Mouse (Mus musculus) spleen, postnatal 36 days (tissue): ENCODE data around the gene Shisa8.

Source experiments
- DNase-seq, 2 experiments: peaks; one replicate each; pipeline ENCODE4 v3.0.0; 2022; ENCODE audit warnings: low spot score in 2 of 2, mixed read lengths in 1 of 2

Gene Shisa8

GRCm38 (mm10) chr15:82223251-82223650 is 10.6 kb upstream of the Shisa8 start:
- peak in 1 of 2 experiments; percentile 53 for DNase-seq

DNA sequence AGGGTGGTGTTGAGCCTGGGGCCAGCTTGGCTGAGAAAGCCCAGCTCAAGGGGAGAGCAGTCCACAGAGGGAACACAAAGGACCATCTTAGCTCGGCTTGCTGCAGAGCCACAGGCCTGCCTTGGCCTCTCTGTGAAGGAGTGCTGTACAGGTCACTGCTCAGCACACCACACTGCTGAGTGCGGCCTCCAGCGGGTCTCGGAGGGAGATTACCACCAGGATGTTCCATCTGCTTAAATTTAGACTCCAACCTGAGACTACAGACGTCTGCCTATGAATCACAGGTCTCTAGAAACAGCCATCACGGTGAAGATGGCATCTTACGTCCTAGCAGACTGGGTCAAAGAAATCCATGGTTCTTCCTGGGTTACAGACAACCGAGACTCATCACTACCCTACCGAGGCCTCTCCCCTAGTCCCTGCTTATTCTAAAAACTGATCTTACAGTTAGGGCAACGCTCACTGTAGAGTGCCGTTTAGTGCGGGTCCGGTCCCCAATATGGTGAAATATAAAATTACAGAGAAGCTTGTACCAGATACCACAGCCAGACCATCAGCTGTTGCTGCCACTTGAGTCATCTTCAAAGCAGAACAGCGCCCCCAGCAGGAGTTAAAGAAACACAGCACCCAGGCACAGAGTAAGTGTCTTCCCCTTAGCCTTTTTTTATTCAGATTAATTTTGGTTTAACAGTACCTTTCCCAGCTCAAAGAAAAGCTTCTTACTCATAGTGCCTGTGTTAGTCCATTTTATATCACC is 8.7 kb upstream of the Shisa8 start:
- no peak for DNase-seq

DNA sequence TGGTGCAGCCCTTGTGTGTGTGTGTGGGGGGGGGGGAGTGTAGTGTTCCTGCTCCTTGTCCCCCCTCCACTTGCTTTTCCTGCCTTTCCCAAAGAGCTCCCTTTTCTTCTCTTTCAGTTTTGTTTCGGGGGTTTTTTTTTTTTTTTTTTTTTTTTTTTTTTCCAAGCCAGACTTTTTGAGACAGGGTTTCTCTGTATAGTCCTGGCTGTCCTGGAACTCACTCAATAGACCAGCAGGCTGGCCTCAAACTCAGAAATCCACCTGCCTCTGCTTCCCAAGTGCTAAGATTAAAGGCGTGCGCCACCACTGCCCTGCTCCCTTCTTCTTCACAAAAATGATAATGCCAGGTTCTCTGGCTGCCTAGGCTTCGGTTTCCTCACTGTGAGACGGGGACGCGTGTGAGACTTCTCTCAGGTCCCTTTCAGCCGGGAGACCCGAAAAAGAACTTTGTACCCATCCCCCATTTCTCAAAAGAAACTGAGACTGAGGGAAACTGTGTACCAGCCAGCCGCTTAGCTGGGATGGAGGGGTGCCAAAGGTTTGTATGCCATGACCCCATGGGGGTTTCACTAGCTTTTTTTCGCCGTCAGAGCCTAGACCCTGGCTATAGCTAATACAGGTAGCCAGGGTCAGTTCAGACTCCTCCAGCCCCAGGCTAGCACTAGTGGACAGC is 7.5 kb upstream of the Shisa8 start:
- no peak for DNase-seq

DNA sequence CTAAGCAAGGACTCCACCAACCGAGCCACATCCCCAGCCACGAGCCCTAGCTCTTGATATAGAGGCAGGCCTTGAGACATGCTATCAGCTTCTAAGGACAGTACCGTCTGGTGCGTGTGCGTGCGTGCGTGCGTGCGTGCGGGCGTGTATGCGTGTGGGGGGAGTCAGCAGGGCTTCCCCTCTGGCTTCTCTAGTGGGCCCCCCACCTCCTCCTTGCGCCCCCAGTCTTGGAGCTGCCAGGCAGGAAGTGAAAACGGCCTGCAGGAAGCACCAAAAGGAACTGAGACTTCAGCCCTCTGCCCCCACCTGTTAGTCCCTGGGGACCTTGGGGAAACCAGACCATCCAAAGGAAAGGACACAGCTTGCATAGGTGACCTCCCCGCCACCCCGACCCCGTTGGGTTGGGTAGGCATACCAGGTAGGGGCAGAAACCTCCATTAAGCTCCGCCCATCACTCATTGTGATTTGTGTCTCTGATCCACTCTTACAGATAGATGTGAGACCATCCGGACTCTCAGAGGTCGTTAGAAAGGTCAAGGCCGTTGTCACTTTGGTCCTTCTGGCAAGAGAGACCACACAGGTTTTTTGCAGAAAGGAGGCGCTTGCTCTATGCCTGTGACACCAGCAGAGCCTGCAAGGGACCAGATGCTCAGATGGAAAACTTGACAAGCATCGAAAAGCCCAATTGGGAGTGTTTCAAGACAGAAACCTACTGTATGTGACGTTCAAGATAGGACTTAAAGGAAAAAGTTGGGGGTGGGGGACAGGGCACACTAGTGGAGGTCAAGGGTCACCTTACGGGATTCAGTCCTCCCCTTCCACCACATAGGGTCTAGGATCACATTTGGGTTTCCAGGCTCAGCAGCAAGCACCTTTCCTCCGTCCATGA is 6.4 kb upstream of the Shisa8 start:
- peak; percentile 91 to 92 for DNase-seq

- DNase-seq, result no peak
Observed at GRCm38 (mm10) chr15:82217980-82218379, 5.4 kb upstream of the Shisa8 start.

- DNase-seq, result peak in 1 of 2 experiments; percentile 36
Observed at GRCm38 (mm10) chr15:82217039-82217438, 4.4 kb upstream of the Shisa8 start.

GRCm38 (mm10) chr15:82216142-82216827 is 3.7 kb upstream of the Shisa8 start:
- no peak for DNase-seq

- DNase-seq, result no peak
Observed at GRCm38 (mm10) chr15:82215332-82216046, 2.9 kb upstream of the Shisa8 start.

DNA sequence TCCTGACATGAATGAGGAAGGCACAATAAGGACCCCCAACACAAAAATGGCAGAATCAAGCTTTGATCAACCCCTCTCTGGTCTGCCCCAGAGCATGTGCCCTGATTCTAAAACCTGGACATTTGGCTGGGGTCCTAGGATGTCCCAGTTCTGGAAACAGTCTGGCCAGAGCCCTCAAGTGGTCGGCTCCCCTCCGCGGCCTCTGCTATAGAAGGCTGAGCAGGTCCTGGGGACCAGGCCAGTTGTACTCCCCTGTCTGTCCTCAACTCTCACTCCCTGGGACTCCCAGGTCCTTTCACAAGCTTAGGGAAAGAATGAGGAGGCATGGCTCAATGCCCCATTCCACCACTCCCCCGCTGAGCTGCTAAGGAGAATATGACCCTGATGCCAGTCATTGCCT is 607 bp upstream of the Shisa8 start:
- DNase-seq, result no peak

- DNase-seq, result peak in 1 of 2 experiments; percentile 52
Observed at GRCm38 (mm10) chr15:82211911-82212751, 484 bp downstream of the Shisa8 start.

- no peak for DNase-seq
Observed at GRCm38 (mm10) chr15:82211281-82211680, 1.3 kb downstream of the Shisa8 start.

DNA sequence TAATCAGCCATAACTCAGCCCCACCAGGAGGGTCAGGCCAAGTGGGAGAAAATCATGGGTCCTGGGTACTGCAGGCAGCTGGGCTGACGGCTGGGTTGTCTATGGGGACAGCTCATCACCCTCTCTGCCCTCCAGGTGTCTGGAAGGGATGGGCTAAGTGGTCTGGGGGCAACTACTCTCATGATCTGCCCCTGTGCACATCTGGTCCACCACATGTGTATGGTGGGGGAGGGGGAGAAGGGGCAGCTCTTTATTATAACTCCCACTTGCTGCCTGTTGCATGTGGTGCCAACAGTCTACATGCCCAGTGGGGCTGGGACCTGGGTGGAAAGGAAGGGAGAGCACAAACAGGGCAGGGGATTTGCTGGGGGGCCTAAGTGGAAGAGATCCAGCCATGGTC is 1.8 kb downstream of the Shisa8 start:
- DNase-seq, result no peak

- DNase-seq, result no peak
Observed at GRCm38 (mm10) chr15:82209295-82210050, 3.1 kb downstream of the Shisa8 start.

- no peak for DNase-seq
Observed at GRCm38 (mm10) chr15:82208307-82208706, 4.3 kb downstream of the Shisa8 start.

DNA sequence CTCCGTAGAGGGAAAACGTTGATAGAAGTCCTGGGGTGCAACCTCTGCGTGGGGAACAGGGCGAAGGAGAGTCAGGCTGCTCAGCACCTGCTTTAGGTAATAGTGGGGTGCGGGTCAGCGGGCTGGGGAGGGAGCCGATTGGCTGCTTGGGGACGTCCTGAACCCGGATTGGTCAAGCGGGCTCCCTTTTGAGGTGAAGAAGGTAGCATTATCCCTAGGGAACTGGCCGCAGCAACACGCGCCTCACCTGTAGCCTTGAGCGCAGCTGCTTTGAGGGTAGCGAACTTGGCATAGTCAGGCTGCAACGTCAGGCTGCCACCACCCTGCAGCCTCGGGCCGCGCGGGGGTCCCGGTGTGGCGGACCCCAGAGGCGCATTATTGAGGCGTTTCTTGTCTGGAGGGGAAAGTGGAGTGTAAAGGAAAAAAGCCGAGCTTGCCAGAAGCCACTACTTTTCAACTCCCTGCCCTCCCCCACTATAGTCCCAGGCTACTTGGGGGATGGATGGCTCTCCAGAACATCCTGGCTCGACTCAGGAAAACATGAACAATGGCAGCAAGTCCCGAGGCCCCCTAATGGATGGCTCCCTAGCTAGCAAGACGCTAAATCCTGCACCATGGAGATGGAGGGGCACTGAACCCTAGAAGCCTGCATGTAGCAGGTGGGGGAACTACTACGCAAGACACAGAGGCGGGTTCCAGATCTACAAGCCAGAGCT is 5.0 kb downstream of the Shisa8 start:
- DNase-seq, result no peak

- no peak for DNase-seq
Observed at GRCm38 (mm10) chr15:82207105-82207459, 5.5 kb downstream of the Shisa8 start.

- DNase-seq, result no peak
Observed at GRCm38 (mm10) chr15:82206365-82207104, 6.1 kb downstream of the Shisa8 start.
